Mouse (Mus musculus) erythroid progenitor cell, adult 5-6 weeks (primary cell): ENCODE measurements around the gene Gpr15. TPM values are rescaled to one million over a fixed set of nuclear protein-coding genes. Genes with fewer than 3 reads are reported as not detected.

Experiments used
- ATAC-seq: replicated peaks from 2 replicates; pipeline ENCODE4 v1.8.0; 2016; ENCODE audit warnings: moderate number of reproducible peaks, mild to moderate bottlenecking, moderate TSS enrichment, inconsistent platforms; ENCODE audit not compliant: poor library complexity, low FRiP score, severe bottlenecking
- total RNA-seq, 2 experiments: library from RNA; stranded (forward) in 1 of 2; stranded (reverse) in 1 of 2; fragments of 150-400 nt in 1 of 2; fragments of 186-747, 209-891 nt in 1 of 2; gene quantifications; 2 replicates each; pipeline versions ENCODE4 v1.2.3 to v1.2.4; 2015 to 2017; ENCODE audit warnings: low replicate concordance in 2 of 2

Gene Gpr15
- total RNA-seq, 2 experiments from 2014 or later = not detected

DNA sequence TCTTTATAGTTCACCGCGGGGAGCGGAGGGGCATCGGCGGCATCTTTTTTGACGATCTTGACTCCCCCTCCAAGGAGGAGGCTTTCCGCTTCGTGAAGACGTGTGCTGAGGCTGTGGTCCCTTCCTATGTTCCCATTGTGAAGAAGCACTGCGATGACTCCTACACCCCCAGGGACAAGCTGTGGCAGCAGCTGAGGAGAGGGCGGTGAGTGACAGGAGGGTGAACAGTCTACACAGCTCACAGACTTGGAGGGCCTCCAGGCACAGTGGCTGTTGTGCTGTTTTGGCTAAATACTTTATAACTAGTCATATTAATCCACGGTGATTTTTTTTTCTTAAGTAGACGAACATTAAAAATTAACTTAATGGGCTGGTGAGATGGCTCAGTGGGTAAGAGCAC is 43.6 kb downstream of the Gpr15 start:
- ATAC-seq = no peak

GRCm38 (mm10) chr16:58673811-58674410 is 45.0 kb downstream of the Gpr15 start:
- no peak for ATAC-seq

GRCm38 (mm10) chr16:58672396-58672795 is 46.5 kb downstream of the Gpr15 start:
- ATAC-seq = no peak

GRCm38 (mm10) chr16:58671212-58671985 is 47.5 kb downstream of the Gpr15 start:
- ATAC-seq = no peak

- ATAC-seq = no peak
Measured at GRCm38 (mm10) chr16:58670643-58671042, 48.2 kb downstream of the Gpr15 start.

DNA sequence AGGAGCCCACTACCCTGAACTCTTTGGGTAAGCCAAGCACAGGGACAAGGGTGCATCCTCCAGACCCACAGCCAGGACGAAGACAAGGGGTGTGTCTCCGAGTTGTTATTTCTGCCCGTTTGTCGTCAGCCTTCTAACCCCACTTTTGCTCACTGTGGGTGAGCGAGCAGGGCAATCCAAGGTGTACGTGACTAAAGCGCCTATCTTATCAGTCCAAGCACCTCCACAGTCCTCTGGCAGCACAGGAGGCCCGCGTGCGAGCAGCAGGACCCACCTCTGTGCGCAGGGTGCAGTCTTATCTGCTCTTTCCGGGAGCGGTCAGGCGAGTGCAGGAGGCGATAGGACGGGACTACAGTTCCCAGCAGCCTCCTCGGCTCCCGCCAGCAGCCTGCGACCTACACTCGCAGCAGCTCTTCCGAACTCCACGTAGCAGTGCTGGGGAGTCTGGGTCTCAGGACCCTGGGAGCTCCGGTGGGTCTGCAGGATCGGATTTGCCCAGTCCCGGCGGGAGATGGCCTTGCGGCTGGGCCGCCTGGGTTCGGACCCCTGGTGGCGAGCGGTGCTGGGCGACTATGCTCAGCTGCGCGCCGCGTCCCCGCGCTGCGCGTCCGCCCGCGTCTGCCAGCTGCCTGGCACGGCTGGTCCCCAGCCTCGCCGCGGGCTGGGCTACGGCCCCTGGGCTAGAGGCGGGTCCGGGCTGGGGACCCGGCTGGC is 48.8 kb downstream of the Gpr15 start, which contains the start of gene Cpox:
Gene Cpox, plus strand, starts transcription at position 376 of the 714 bp plus-strand sequence.
- ATAC-seq = peak; percentile 91

DNA sequence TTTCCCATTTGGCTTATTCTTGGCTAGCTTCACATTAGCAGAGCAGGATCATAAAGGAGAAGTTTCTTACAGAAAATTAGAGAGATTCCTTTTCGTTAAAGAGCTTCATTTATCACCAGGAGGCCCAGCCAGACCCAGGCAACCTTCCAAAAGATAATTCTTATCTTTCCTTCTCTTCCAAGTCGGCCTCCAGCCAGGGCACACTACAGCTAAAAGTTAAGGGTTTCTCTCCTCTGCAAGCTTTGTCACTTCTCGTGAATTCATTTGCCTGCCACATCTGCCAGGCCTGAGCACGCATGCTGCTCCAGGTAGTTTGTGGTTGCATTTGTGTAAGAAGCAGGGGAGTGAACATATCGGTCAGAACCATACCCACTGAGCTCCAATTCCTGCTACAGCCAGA is 49.6 kb downstream of the Gpr15 start:
- peak; percentile 50 for ATAC-seq

GRCm38 (mm10) chr16:58668586-58668985 is 50.3 kb downstream of the Gpr15 start:
- ATAC-seq = no peak

Other genes with a start within 250 kb of the Gpr15 start
- gene St3gal6, start 194.8 kb downstream of the Gpr15 start, total RNA-seq (2015; ENCODE audit: low replicate concordance) = 106 and 111 TPM in 2 replicates
- 119 and 127 TPM in 2 replicates for gene St3gal6, start 194.8 kb downstream of the Gpr15 start, total RNA-seq (2017; ENCODE audit: low replicate concordance)
- not detected in 2 replicates for gene Gm813, start 102.1 kb downstream of the Gpr15 start, total RNA-seq (2015; ENCODE audit: low replicate concordance)
- not detected in 2 replicates for gene Gm813, start 102.1 kb downstream of the Gpr15 start, total RNA-seq (2017; ENCODE audit: low replicate concordance)
- not detected in 2 replicates for gene E330017A01Rik, start 80.3 kb downstream of the Gpr15 start, total RNA-seq (2015; ENCODE audit: low replicate concordance)
- gene E330017A01Rik, start 80.3 kb downstream of the Gpr15 start, total RNA-seq (2017; ENCODE audit: low replicate concordance) = not detected in 2 replicates
- gene Cpox, start 48.8 kb downstream of the Gpr15 start, total RNA-seq (2015; ENCODE audit: low replicate concordance) = 1,198 and 1,327 TPM in 2 replicates
- 966 and 1,012 TPM in 2 replicates for gene Cpox, start 48.8 kb downstream of the Gpr15 start, total RNA-seq (2017; ENCODE audit: low replicate concordance)
- gene Cldnd1, start 8.8 kb upstream of the Gpr15 start, total RNA-seq (2015; ENCODE audit: low replicate concordance) = 27.2 and 30.6 TPM in 2 replicates
- gene Cldnd1, start 8.8 kb upstream of the Gpr15 start, total RNA-seq (2017; ENCODE audit: low replicate concordance) = 15.5 and 16.9 TPM in 2 replicates
- gene Olfr172, start 44.1 kb upstream of the Gpr15 start, total RNA-seq (2015; ENCODE audit: low replicate concordance) = not detected in 2 replicates
- gene Olfr172, start 44.1 kb upstream of the Gpr15 start, total RNA-seq (2017; ENCODE audit: low replicate concordance) = not detected in 2 replicates
- not detected in 2 replicates for gene Olfr173, start 81.2 kb upstream of the Gpr15 start, total RNA-seq (2015; ENCODE audit: low replicate concordance)
- not detected in 2 replicates for gene Olfr173, start 81.2 kb upstream of the Gpr15 start, total RNA-seq (2017; ENCODE audit: low replicate concordance)
- not detected in 2 replicates for gene Olfr175-ps1, start 107.7 kb upstream of the Gpr15 start, total RNA-seq (2015; ENCODE audit: low replicate concordance)
- not detected in 2 replicates for gene Olfr175-ps1, start 107.7 kb upstream of the Gpr15 start, total RNA-seq (2017; ENCODE audit: low replicate concordance)
- gene Olfr177, start 155.7 kb upstream of the Gpr15 start, total RNA-seq (2015; ENCODE audit: low replicate concordance) = not detected in 2 replicates
- gene Olfr177, start 155.7 kb upstream of the Gpr15 start, total RNA-seq (2017; ENCODE audit: low replicate concordance) = not detected in 2 replicates
- not detected in 2 replicates for gene Olfr178, start 173.0 kb upstream of the Gpr15 start, total RNA-seq (2015; ENCODE audit: low replicate concordance)
- gene Olfr178, start 173.0 kb upstream of the Gpr15 start, total RNA-seq (2017; ENCODE audit: low replicate concordance) = not detected in 2 replicates
- not detected in 2 replicates for gene Olfr181, start 209.7 kb upstream of the Gpr15 start, total RNA-seq (2015; ENCODE audit: low replicate concordance)
- gene Olfr181, start 209.7 kb upstream of the Gpr15 start, total RNA-seq (2017; ENCODE audit: low replicate concordance) = not detected in 2 replicates
- not detected in 2 replicates for gene Olfr180, start 210.3 kb upstream of the Gpr15 start, total RNA-seq (2015; ENCODE audit: low replicate concordance)
- gene Olfr180, start 210.3 kb upstream of the Gpr15 start, total RNA-seq (2017; ENCODE audit: low replicate concordance) = not detected in 2 replicates